Mouse (Mus musculus) lung, postnatal 0 days (tissue): ENCODE measurements at regions not wholly inside any gene's neighbourhood (a gene's known extent, or its start where the extent isn't known, plus 50 kb on each side); places are given as distances from the start of the nearest gene placed in this dataset.

Experiments used
- CTCF ChIP-seq: IDR thresholded peaks from 2 replicates; pipeline ENCODE4 v1.5.1; 2016; ENCODE audit warnings: antibody characterized with exemption, mild to moderate bottlenecking
- EP300 ChIP-seq: IDR thresholded peaks from 2 replicates; pipeline ENCODE4 v1.6.1; 2016; ENCODE audit warnings: antibody characterized with exemption, mild to moderate bottlenecking, control low read depth

DNA sequence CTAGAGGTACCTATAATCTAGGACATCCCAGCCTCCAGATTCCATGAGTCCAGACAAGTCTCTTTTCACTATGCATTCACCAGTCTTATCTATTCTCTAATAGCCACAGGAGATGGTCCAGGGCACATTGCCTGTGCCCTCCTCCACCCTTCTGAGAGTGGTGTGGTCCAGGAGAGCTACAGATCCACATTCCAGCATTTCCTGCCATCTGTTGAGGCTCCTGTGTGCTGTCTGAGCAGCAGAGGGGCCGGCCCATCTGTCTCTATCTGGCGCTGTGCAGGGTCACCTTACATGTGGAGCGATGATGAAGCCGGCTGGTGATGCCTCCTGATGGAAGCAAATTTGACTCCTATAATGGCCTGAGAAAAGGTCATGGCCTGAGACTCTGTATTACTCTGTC is 263.9 kb upstream of the Rpl38 start:
- no peak for TF ChIP-seq CTCF
- no peak for TF ChIP-seq EP300
